8 mouse cellular contexts compared by ENCODE assay signal in the genomic region with DNA sequence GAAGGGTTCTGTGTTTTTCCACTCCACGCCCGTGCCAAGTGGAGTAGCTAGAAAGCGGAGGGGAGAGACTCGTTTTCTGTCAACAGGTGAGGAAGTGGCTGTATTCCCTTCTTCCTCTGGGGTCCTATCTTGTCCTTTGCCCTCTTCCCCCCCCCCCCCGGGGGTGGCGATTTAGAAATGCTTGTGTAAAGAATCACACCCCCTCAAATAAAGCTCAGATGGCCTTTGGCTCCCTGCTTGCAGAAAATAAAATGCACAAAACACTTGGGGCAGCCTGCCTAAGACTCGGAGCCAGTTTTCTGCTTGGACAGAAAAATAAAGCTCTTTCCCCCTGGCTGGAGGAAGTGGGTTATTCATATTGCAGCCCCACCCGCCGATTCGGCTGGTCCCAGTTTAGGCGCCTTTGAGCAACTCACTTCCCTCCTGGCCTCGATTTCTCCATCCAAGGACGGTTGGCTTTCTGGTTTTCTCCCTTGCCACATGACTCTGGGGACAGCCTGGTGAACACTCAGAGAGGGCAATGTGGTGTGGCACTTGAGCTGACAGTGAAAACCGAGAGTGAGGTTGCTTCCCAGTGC. TPM values are rescaled to one million over a fixed set of nuclear protein-coding genes. Genes with fewer than 3 reads are reported as not detected.
A peak's percentile ranks its signal among the peaks of the same experiment; 100 is the strongest.
DNase-seq lines count a peak whose midpoint lies in the region; ATAC-seq and TF ChIP-seq lines count a peak whose summit lies in the region.

No protein-coding gene starts in this region.

- ATAC-seq in granulocyte monocyte progenitor cell, adult 5-6 weeks (replicated peaks; ENCODE audit: poor library complexity, severe bottlenecking): peak; percentile 55
- no peak for ATAC-seq in intestine, embryonic 16.5 days
- ATAC-seq in activated CD4-positive, CD25-positive, alpha-beta regulatory T cell, adult 4 months: no peak

- H3K4me1 ChIP-seq in intestine, embryonic 16.5 days (ENCODE audit: control insufficient read depth, insufficient read depth, low read length): peaks cover 45% of the 10 kb centered on the region

- no peak for TF ChIP-seq CTCF in C2C12 (IDR thresholded peaks at IDR 0.05; ENCODE audit: control insufficient read depth, insufficient read depth, insufficient read length)

- peak overlapping the region; percentile 34 for H3K4me3 ChIP-seq in C2C12 (ENCODE audit: insufficient read depth, poor library complexity, severe bottlenecking)
- peak overlapping the region; percentile 59 for H3K4me3 ChIP-seq in intestine, embryonic 16.5 days (ENCODE audit: low read length)

- H3K9me3 ChIP-seq in intestine, embryonic 16.5 days (ENCODE audit: control insufficient read depth, low read length): no peaks in the 10 kb centered on the region

- WGBS in intestine, embryonic 16.5 days: 20% methylated on average over 14 of the region's 14 CpGs

- no peak overlapping the region; the same call in 1 of the 2 replicates for H3K27ac ChIP-seq in intestine, embryonic 16.5 days (ENCODE audit: low read length)

- peak; percentile 31 for DNase-seq in ZHBTc4 (ENCODE audit: low read depth, low spot score)
- peak; percentile 36 for DNase-seq in lung, postnatal 25 days (ENCODE audit: low spot score)
- no peak for DNase-seq in c-Kit-positive CD71-positive TER-119-positive erythroid progenitor cells, embryonic 14.5 days (ENCODE audit: low spot score)
- no peak for DNase-seq in MN1 (ENCODE audit: low spot score)

- peak overlapping the region; percentile 84 for H3K4me2 ChIP-seq in intestine, embryonic 16.5 days (ENCODE audit: low read depth, low read length)

- H3ac ChIP-seq in C2C12 (ENCODE audit: control insufficient read depth, insufficient read length, low read depth): no peak overlapping the region

- peaks cover 3% of the 10 kb centered on the region for H3K79me3 ChIP-seq in C2C12 (ENCODE audit: low read depth)

- no peaks in the 10 kb centered on the region for H3K36me3 ChIP-seq in C2C12 (ENCODE audit: control insufficient read depth, insufficient read depth)
- H3K36me3 ChIP-seq in intestine, embryonic 16.5 days (ENCODE audit: control insufficient read depth, insufficient read depth, low read length): no peaks in the 10 kb centered on the region

- H3K9ac ChIP-seq in intestine, embryonic 16.5 days (ENCODE audit: low read depth, low read length): peak overlapping the region; percentile 65

- no peaks in the 10 kb centered on the region for H3K27me3 ChIP-seq in C2C12 (ENCODE audit: control insufficient read depth, insufficient read depth, insufficient read length)
- no peaks in the 10 kb centered on the region for H3K27me3 ChIP-seq in intestine, embryonic 16.5 days (replicated peaks; ENCODE audit: control insufficient read depth, insufficient read depth, low read length)

- peaks cover 5% of the 10 kb centered on the region for H3K79me2 ChIP-seq in C2C12 (ENCODE audit: control insufficient read depth, insufficient read depth)

TF ChIP-seq in C2C12, 6 proteins besides CTCF, POLR2A, EP300 and RAD21:
- TF ChIP-seq MYOG (IDR thresholded peaks at IDR 0.05; ENCODE audit: control insufficient read depth, extremely low read depth, insufficient read length): no peak
- no peak for TF ChIP-seq MYOD1 (IDR thresholded peaks at IDR 0.05; ENCODE audit: control insufficient read depth, insufficient read length, low read depth)
- no peak for TF ChIP-seq FOSL1 (IDR thresholded peaks at IDR 0.05; ENCODE audit: insufficient read depth, low read length, poor library complexity, severe bottlenecking)
- no peak for TF ChIP-seq USF1 (IDR thresholded peaks at IDR 0.05; ENCODE audit: low read depth)

RNA-seq across cellular contexts. Expression of a gene that starts 0.8 kb away (rescaled TPM):
- 6.1 TPM for polyA plus RNA-seq in C2C12 (2012; fragmentation: generic; extraction: Trizol)
- total RNA-seq in granulocyte monocyte progenitor cell, adult 5-6 weeks (2014; fragmentation: Nextera tagmentation): 24.9 and 38.3 TPM in 2 replicates
- total RNA-seq in granulocyte monocyte progenitor cell, adult 5-6 weeks (2017): 30.1 and 31.8 TPM in 2 replicates
- polyA plus RNA-seq in intestine, embryonic 16.5 days (2015; fragmentation: Nextera tagmentation; extraction: Ambion mirVana): 6.9 and 7.6 TPM in 2 replicates
- 1 to 10 TPM; 4.7 to 7.2 TPM for polyA plus RNA-seq in activated CD4-positive, CD25-positive, alpha-beta regulatory T cell, adult 4 months (2017; shearing (Covaris generic))

RNA-seq across cellular contexts. Expression of a gene that starts 8.3 kb away (rescaled TPM):
- 36.4 TPM for polyA plus RNA-seq in C2C12 (2012; fragmentation: generic; extraction: Trizol)
- total RNA-seq in granulocyte monocyte progenitor cell, adult 5-6 weeks (2014; fragmentation: Nextera tagmentation): 18.2 and 20.8 TPM in 2 replicates
- 8.9 and 9.4 TPM in 2 replicates for total RNA-seq in granulocyte monocyte progenitor cell, adult 5-6 weeks (2017)
- 43.9 and 46.9 TPM in 2 replicates for polyA plus RNA-seq in intestine, embryonic 16.5 days (2015; fragmentation: Nextera tagmentation; extraction: Ambion mirVana)
- polyA plus RNA-seq in activated CD4-positive, CD25-positive, alpha-beta regulatory T cell, adult 4 months (2017; shearing (Covaris generic)): 1 to 10 TPM; 3.8 to 4.7 TPM

RNA-seq across cellular contexts. Expression of a gene that starts 35.4 kb away (rescaled TPM):
- 0.19 TPM for polyA plus RNA-seq in C2C12 (2012; fragmentation: generic; extraction: Trizol)
- total RNA-seq in granulocyte monocyte progenitor cell, adult 5-6 weeks (2014; fragmentation: Nextera tagmentation): not detected in 2 replicates
- not detected in 2 replicates for total RNA-seq in granulocyte monocyte progenitor cell, adult 5-6 weeks (2017)
- polyA plus RNA-seq in intestine, embryonic 16.5 days (2015; fragmentation: Nextera tagmentation; extraction: Ambion mirVana): 0.18 and 0.37 TPM in 2 replicates
- polyA plus RNA-seq in activated CD4-positive, CD25-positive, alpha-beta regulatory T cell, adult 4 months (2017; shearing (Covaris generic)): not detected

RNA-seq across cellular contexts. Expression of a gene that starts 39.1 kb away (rescaled TPM):
- 0.69 TPM for polyA plus RNA-seq in C2C12 (2012; fragmentation: generic; extraction: Trizol)
- 1.3 and 3.5 TPM in 2 replicates for total RNA-seq in granulocyte monocyte progenitor cell, adult 5-6 weeks (2014; fragmentation: Nextera tagmentation)
- total RNA-seq in granulocyte monocyte progenitor cell, adult 5-6 weeks (2017): 2.4 and 2.8 TPM in 2 replicates
- polyA plus RNA-seq in intestine, embryonic 16.5 days (2015; fragmentation: Nextera tagmentation; extraction: Ambion mirVana): 19.9 and 20.2 TPM in 2 replicates
- not detected for polyA plus RNA-seq in activated CD4-positive, CD25-positive, alpha-beta regulatory T cell, adult 4 months (2017; shearing (Covaris generic))

Comparison
In these comparisons a context has a peak if more than half of its experiments do, and no peak if none do; other contexts are left out.
1. DNase-seq: peak in ZHBTc4 (single experiment) and lung, postnatal 25 days (single experiment); none in c-Kit-positive CD71-positive TER-119-positive erythroid progenitor cells, embryonic 14.5 days (single experiment) and MN1 (single experiment).